Mouse (Mus musculus): ENCODE data around the gene Pde4dip. TPM values are rescaled to one million over a fixed set of nuclear protein-coding genes. Genes with fewer than 3 reads are reported as not detected.

Pde4dip gene
- total RNA-seq, 2 experiments from 2014 or later = 202 to 223 TPM

DNA sequence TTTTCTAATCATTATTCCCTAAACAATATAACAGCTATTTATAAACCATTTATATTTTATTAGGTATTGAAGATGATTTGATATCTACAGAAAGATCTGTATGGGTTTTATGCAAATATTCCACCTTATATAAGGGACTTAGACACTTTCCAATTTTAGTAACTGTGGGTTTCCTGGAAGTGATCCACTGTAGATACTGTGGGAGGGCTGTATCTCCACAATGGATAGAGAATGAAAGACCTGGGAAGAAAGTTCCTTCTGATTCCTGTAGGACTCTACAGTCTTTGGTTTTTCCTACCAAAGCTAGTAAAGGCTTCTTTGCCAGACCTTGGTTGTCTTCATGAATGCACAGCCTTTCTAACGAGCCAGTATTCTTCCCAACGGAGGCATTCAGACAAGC is 21.2 kb upstream of the Pde4dip start:
- intact Hi-C loops (cut with DNase I) = no loop called here
- DNase-seq = no peak

DNA sequence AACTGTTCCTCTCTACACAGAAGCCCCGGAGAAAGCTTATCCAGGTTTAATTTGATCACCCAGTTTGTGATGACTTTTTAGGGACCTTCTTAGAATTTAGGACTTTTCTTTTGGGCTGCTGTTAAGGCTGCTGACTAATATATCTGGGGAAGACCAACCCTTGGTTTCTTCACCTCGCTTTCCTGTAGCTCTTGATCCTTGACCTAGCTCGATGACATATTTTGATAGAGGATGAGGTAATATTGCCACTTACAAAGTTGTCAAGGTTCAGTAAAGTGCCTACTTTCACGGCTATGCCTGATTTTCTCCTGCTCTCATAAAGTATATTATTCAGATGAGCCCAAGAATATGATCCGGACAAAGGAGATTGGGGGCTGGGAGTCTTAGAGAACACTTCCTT is 13.1 kb upstream of the Pde4dip start:
- intact Hi-C loops (cut with DNase I) = no loop called here
- DNase-seq = no peak

- intact Hi-C loops (cut with DNase I) = no loop called here
- peak; percentile 85 for DNase-seq
These were observed 12.3 kb upstream of the Pde4dip start, which contains the start of gene Sec22b for GRCm38 (mm10) chr3:97900516-97901490. Gene Sec22b, plus strand, starts transcription at chr3:97901190.

GRCm38 (mm10) chr3:97898381-97898780 is 9.9 kb upstream of the Pde4dip start:
- intact Hi-C loops (cut with DNase I) = no loop called here

DNA sequence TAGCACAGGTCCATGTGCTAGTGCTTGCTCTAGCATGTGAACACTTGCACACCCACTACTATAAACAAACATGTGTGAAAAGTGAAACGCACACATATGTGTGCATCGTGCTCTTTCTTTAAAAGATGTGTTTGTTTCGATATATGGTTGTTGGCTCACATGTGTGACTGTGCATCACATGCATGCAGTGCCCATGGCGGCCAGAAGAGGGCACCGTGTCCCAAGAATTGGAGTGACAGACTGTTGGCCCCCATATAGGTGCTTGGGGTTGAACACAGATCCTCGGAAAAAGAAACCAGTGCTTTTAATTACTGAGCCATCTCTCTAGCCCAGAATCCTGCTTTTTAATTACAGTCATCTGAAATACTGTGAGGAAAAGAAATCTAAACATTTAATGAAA is 6.2 kb upstream of the Pde4dip start:
- intact Hi-C loops (cut with DNase I) = no loop called here
- peak; percentile 48 for DNase-seq

More at GRCm38 (mm10) chr3:97898381-97898780, 9.9 kb upstream of the Pde4dip start:
- no peak for DNase-seq

DNA sequence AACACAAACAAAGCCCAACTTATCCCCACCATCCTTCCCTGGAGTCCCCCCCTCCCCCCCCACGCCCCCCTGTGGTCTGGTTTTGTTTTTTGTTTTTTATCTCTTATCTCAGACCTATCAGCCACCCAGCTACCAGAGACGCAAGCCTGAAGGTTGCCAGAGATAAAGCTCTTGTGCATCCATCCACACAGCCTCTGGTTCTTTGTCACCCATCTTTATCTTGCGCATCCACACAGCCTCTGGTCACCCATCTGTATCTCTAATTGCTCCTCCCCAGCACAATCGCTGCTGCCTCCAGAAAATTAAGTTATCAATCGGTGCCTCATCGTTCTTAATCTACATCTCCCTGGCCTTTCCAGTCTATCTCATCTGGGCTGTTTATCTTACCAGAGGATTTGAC is 1.7 kb upstream of the Pde4dip start:
- intact Hi-C loops (cut with DNase I) = no loop called here

GRCm38 (mm10) chr3:97887785-97888167 is 731 bp downstream of the Pde4dip start:
- intact Hi-C loops (cut with DNase I) = no loop called here
- peak; percentile 14 for DNase-seq

More for the DNA sequence above, 1.7 kb upstream of the Pde4dip start:
- DNase-seq = no peak

GRCm38 (mm10) chr3:97881576-97881975 is 6.9 kb downstream of the Pde4dip start:
- intact Hi-C loops (cut with DNase I) = no loop called here
- DNase-seq = no peak

DNA sequence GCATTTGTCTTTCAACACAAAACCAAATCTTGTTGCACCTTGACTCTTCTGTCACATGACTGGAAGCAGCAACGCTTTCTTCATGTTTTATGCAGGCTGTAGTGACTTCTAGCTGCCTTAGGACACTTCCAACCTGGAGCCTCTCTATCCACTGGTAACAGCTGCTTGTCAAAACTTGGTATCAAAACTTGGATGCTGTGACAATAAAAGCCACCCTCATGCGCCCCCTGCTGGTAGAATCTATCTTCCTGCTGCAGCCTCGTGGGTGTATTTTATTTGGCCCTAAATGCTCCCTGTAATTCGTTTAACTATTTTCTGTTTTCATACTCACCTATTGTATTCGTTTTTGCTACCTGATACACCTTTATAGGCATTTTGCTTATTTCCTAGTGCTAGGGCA is 9.3 kb downstream of the Pde4dip start:
- DNase-seq = peak; percentile 78
- intact Hi-C loops (cut with DNase I) = loop anchor here (5.0 to 10.0 kb wide), 2 partner anchors 112 to 194 kb away; no protein-coding TSS in a partner anchor

- intact Hi-C loops (cut with DNase I) = loop anchor here (5.0 to 10.0 kb wide), 2 partner anchors 109 to 191 kb away; no protein-coding TSS in a partner anchor
- DNase-seq = no peak
These were observed 12.2 kb downstream of the Pde4dip start for GRCm38 (mm10) chr3:97876259-97876658.

GRCm38 (mm10) chr3:97874777-97875176 is 13.7 kb downstream of the Pde4dip start:
- no peak for DNase-seq
- intact Hi-C loops (cut with DNase I) = loop anchor here (5.0 to 10.0 kb wide), 2 partner anchors 107 to 190 kb away; no protein-coding TSS in a partner anchor

DNA sequence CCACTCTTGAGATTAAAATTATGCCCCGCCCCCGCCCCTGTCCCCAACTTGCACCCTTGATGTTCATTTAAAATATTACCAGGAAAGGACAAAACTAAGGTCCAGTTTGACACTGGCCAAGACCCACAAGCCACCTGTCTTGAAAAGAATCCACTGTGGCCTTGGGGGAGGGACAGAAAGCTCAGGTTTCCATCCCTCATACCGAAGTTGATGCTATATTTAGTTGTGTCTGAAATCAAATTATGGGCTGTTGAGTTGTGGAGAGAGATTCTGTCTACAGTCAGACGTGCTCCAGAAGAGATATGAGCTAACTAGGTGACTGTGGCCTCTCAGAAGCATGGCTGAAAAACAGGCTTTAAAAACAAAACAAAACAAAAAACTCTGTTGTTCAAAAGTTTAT is 18.8 kb downstream of the Pde4dip start:
- DNase-seq = no peak

GRCm38 (mm10) chr3:97868733-97869132 is 19.8 kb downstream of the Pde4dip start:
- DNase-seq = no peak
- intact Hi-C loops (cut with DNase I) = no loop called here

More for the DNA sequence above, 18.8 kb downstream of the Pde4dip start:
- intact Hi-C loops (cut with DNase I) = loop anchor here (10.0 kb wide), 1 partner anchor 185 kb away; no protein-coding TSS in a partner anchor

GRCm38 (mm10) chr3:97868024-97868689 is 20.4 kb downstream of the Pde4dip start:
- intact Hi-C loops (cut with DNase I) = no loop called here
- peak; percentile 61 for DNase-seq

GRCm38 (mm10) chr3:97867221-97868023 is 21.1 kb downstream of the Pde4dip start:
- intact Hi-C loops (cut with DNase I) = no loop called here
- DNase-seq = peak; percentile 12

- intact Hi-C loops (cut with DNase I) = no loop called here
These were observed 21.8 kb downstream of the Pde4dip start for GRCm38 (mm10) chr3:97866696-97867095.

DNA sequence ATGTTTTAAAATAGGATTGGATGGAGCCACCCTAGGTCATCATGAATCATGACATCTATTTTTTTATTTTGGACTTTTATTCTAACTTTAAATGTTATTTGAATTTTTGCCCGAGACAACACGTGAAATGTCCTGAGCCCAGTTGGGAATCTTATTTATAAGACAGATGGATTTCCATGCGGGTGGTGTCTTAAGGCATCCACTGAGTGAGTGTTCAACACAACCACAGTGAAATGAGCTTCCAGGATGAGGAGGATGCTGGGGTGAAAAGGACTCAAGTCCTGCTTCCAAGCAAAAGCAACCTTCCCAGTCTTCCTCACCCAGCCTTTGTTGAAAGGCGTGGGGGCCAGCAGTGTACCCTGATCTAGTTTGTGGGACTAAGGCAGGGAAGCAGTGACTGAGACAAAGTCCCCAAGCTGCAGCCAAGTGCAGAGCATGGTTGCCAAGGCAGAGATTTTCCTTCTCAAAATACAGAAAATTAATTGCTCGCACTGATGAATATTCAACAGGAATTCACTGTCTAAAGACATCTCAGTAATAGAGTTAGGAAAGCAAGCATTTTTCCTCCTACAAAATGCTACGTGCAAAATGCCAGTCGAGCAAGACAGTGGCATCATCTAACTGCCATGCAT is 27.6 kb downstream of the Pde4dip start:
- intact Hi-C loops (cut with DNase I) = no loop called here

More at GRCm38 (mm10) chr3:97866696-97867095, 21.8 kb downstream of the Pde4dip start:
- no peak for DNase-seq

DNA sequence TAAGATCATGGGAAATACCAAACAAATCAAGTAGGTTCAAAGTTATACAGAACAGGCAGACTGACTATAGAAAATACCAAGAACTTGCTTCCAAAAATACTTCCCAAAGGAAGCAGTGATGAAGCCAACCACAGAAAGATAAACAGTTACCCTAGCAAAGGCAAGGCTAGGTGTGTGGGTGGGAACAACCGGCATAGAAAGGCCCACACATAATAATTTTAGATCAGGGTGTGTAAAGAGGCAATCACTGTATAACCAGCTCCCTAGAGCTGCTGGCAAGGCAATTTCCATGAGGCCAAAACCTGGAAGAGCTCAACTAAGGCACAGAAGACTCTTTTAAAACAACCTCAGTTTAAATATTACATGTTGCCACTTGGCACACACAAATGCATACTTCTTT is 29.1 kb downstream of the Pde4dip start:
- intact Hi-C loops (cut with DNase I) = no loop called here
- no peak for DNase-seq

More for the DNA sequence above, 27.6 kb downstream of the Pde4dip start:
- DNase-seq = no peak

- intact Hi-C loops (cut with DNase I) = no loop called here
- DNase-seq = no peak
These were observed 33.7 kb downstream of the Pde4dip start for GRCm38 (mm10) chr3:97854575-97855384.
